Mouse (Mus musculus): ENCODE measurements at regions not wholly inside any gene's neighbourhood (a gene's known extent, or its start where the extent isn't known, plus 50 kb on each side); places are given as distances from the start of the nearest gene placed in this dataset.

DNA sequence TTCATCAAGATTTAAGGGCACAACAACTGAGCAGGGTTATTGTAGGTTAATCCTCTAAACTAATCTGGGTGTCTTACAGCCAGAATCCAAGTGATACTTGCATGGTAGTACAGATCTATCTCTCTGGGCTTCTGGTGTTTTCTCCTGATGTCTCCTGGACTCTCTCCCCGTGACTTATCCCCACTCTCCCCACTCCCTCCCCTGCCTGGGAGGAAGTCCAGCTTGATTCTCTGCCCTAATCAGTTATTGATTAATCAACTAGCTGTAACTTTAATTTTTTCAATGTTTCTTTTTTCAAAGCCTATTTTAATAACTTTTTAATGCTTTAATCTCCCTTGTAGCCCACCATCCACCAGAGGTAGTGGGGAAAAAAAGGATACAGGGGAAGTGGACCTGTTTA is 83.9 kb upstream of the Sipa1l3 start:
- TF ChIP-seq EP300 (IDR thresholded peaks at IDR 0.05; ENCODE audit: low read depth) = no peak
- TF ChIP-seq CTCF (IDR thresholded peaks at IDR 0.05; ENCODE audit: low read depth) = no peak

Measured in liver, postnatal 0 days (tissue).